Mouse (Mus musculus): ENCODE measurements around the gene Plekha5. TPM values are rescaled to one million over a fixed set of nuclear protein-coding genes. Genes with fewer than 3 reads are reported as not detected.

Plekha5 gene
- total RNA-seq, 2 experiments from 2014 or later = 51.4 to 67.5 TPM

Other genes starting within 250 kb of the Plekha5 start
- gene Aebp2, start 198.6 kb downstream of the Plekha5 start, total RNA-seq (2021) = 10 to 100 TPM; 63.1 TPM